Mouse (Mus musculus) cerebellum, postnatal 36 days (tissue): ENCODE measurements at regions not wholly inside any gene's neighbourhood (a gene's known extent, or its start where the extent isn't known, plus 50 kb on each side); places are given as distances from the start of the nearest gene placed in this dataset.

Experiments used
- DNase-seq, 2 experiments: peaks; one replicate each; pipeline ENCODE4 v3.0.0; 2021 to 2022; ENCODE audit warnings: mixed read lengths in 2 of 2

DNA sequence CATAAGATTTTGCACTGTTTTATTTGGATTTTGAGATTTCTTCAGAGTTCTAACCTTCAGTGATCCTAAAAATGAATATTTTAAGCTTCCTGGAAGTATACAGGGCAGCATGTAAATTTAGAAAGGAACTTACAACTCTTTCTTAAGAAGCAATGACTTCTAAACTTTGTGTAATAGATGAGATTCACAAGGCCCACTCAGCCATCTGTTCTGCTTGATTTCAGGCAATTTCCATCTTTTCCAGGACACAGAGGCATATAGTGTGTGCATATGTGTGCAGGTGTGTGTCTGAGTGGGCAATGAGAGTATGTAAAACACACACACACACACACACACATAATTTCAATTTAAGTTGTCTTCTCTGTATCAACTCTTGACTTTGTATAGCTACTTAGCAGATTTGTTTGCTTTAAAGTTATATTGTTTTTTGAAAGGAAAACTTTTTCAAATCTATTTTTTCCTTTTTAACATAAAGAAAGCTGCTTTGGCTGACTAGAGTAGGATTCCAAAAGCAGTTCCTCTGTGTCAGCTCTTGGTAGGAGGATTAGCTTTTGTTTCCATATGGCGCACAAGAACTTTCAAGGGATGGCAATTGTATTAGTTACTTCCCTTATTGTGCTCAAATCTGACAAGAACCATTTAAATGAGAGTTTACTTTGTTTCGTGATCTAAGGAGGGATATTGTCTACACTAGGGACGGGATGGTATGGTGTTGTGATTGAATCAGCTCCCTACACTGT is 387.6 kb downstream of the D3Ertd751e start:
- DNase-seq = no peak

- DNase-seq = no peak
Measured at GRCm38 (mm10) chr3:42132322-42132721, 389.9 kb downstream of the D3Ertd751e start.

GRCm38 (mm10) chr3:42153372-42153771 is 411.0 kb downstream of the D3Ertd751e start:
- DNase-seq = no peak

- DNase-seq = no peak
Measured at GRCm38 (mm10) chr3:42154909-42155308, 412.5 kb downstream of the D3Ertd751e start.

DNA sequence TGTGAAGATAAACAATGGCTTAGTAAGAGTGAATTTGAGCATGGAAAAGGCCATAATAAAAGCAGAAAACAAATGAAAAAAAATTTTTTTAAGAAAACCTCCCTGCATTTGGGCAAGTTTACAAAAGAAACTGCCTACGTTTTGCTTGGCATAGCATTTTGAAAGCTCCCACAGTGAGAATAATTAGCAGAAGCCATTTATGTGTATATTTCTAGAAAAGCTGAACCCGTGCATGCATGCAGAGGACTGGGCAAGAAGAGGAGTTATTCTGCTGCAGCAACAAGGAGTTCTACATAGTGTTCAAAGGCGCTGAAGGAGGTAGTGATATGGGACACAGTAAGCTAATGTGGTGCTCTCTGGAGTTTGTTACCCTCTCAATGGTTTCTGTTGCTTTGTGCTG is 421.3 kb downstream of the D3Ertd751e start:
- DNase-seq = no peak

- no peak for DNase-seq
Measured at GRCm38 (mm10) chr3:42199206-42199605, 456.8 kb downstream of the D3Ertd751e start.

- DNase-seq = no peak
Measured at GRCm38 (mm10) chr3:42201373-42201772, 459.0 kb downstream of the D3Ertd751e start.

DNA sequence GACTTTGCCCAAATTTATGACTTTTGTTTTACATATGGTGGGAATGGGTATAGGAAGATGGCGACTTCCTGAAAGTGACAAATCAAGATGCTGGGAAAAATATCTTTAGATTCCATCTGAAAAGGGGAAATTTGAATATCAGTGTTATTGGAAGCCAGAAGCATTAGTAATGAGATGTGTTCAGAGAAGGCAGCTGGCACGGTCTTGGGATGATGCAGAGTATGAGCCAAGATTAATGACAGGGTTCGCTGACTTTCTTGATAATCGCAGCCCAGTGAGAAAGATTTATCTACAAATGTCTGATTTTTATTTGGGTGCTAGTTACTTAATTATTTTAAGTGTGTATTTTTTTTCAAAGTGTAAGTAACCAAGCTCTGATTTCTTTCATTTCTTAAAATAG is 463.2 kb downstream of the D3Ertd751e start:
- DNase-seq = no peak

GRCm38 (mm10) chr3:42211420-42211819 is 469.0 kb downstream of the D3Ertd751e start:
- no peak for DNase-seq

DNA sequence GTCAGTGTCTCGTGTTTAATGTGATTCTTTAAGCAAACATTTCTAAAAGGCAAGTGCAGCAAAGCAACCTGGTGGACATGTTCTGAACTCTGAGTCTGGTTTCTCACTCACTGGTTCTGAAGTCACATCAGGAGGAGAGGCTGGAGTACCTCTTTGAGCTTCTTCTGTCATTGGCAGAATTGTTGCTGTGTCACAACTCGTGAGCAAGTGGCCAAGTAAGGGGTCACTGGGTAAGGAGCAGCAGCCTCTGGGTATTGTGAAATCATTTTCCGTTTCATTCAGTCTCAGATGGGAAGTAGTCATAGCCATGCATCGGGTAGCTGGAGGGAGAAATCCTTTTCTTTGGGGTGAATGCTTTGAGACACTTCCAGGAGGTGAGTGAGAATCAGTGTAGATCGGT is 470.0 kb downstream of the D3Ertd751e start:
- DNase-seq = no peak

DNA sequence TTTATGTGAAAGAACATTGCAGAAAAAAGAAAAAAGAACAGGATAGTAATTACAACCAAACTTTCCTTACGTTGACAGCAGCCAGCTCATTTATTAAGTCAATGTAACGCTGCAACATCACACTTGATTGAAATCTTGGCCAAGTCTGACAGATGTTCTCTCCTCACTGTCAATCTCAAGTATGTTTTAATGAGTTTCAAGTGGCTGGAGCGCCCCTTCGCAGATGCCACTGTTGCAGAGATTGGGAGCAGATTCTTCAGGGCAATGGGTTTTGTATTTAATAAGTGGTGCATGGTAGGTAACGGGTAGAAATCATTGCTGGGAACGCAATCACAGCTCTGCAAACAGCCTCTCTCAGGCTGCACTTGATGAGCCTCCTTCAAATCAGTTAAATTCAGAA is 470.8 kb downstream of the D3Ertd751e start:
- DNase-seq = no peak

DNA sequence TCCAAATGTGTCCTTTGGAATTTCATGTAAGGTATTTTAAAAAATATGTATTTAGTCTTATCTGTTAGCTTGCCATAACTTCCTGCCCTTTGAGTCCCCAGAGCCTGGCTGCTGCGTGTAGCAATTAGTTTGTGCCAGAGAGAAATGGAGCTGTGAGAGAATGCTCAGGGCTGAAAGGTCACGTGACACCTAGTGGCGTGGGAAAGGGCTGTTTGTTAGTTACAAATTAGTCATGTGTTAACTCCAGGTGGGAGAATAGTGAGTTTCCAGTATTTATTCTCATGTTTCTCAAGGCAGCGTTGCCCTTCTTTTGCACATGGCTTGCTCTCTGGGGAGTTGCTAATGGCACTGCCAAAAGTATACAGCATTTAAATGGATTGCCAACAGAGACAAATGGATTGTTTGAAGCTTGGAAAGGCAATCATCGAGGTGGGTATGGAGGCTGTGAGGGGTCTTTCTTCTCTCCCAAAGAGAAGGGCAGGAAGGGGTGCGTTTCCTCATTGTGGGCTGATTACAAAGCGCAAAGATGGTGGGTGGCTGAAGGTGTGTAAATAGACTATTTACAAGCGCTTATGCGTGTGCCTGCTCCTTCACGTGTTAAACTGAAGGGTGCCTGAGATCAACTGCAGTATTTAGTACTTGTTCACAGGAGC is 472.3 kb downstream of the D3Ertd751e start:
- no peak for DNase-seq

DNA sequence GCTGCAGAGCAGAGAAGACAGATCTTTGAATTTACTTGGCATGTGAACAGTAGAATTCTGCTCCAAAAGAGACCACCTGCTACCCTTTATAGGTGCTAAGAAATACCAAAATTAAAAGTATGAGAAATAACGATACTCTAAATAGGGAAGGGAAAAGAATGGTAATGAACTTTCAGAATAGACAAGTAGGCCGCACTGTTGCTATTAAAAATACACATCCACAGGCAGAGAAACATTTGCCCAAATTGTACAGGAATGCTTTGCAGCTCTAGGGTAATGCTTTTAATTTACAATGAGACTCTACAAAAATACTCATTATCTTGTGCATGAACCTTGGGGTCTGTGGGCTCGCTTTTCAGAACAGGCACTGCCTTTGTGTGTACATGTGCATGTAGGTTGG is 476.3 kb downstream of the D3Ertd751e start:
- DNase-seq = no peak

GRCm38 (mm10) chr3:42227679-42228398 is 485.4 kb downstream of the D3Ertd751e start:
- peak; percentile 59 to 60 for DNase-seq

DNA sequence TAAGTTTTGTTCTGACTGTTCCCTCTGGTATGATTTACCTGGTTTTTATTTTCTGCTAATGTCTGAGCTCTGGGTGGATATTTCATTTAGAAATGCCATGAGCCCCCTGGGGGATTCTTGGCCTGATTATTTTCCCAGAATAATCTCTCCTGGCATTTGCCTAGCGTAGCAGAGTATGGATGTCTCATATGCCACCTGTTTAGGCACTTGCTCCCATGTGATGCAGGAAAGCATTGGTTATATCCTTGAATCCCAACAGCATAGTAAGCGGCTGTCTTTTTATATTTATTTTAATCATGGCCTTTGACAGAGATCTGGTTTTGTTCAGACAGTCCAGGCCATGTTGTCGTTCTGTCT is 486.0 kb downstream of the D3Ertd751e start:
- DNase-seq = peak; percentile 4 to 17

DNA sequence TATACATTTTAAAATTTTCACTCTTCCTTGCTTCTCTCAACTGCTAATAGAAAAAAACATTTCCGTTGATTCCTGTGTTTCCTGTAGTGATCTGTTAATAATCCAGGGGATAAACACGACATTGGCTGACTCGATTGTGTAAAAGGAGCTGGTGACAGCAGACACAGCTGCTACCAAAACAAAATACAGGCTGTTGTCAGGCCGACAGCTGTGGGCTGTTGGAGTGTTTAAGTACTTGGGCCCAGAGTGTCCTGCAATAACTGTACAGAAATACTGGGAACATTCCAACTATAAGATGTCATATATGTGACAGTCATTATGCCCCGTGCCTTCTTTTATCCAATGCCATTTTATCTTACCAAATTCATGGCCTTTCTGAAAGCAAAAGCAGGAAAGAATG is 489.9 kb downstream of the D3Ertd751e start:
- no peak for DNase-seq

DNA sequence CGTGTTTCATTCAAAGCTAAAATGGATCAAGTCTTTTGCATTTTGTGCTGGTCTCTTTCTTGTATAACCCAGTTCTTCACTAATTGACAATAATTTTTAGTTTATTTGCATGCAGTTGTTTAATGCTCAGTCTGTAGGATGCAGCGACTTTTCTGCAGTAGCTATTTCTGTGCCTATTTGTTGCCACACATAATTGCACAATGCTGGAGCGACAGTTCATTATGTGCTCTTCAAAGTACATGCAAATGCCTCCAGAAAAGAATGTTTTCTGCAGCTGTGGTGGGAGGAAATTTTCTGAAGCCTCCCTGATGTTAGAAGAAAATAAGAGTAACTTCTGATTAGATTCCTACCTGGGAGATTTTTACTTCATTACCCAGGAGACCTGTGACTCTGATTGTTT is 491.3 kb downstream of the D3Ertd751e start:
- DNase-seq = no peak

GRCm38 (mm10) chr3:42235515-42235914 is 493.1 kb downstream of the D3Ertd751e start:
- no peak for DNase-seq
